Mouse (Mus musculus): ENCODE measurements at regions not wholly inside any gene's neighbourhood (a gene's known extent, or its start where the extent isn't known, plus 50 kb on each side); places are given as distances from the start of the nearest gene placed in this dataset.

DNA sequence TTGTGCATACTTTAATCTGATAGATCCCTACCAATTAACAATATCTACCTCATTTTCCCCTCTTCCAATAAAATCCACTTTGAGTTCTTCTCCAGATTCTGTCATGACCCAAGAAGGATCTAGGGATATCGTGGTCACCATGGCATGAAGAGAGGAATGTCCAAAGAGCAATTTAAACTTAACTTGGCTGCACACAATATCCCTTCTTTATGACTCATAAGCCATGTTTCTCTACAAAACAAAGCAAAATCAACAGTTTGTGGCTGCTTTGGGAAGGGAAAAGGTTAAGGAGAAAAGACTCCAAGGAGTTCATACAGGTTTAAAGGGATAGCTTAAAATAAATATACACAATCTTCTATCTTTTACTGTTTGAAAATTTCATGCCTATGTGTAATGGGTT lies 571.8 kb upstream of the Zeb2 start:
- intact Hi-C loops (cut with DNase I), result no loop called here
- DNase-seq (ENCODE audit: low spot score), result no peak

GRCm38 (mm10) chr2:45681251-45681650 lies 564.1 kb upstream of the Zeb2 start:
- intact Hi-C loops (cut with DNase I), result no loop called here
- no peak for DNase-seq (ENCODE audit: low spot score)

DNA sequence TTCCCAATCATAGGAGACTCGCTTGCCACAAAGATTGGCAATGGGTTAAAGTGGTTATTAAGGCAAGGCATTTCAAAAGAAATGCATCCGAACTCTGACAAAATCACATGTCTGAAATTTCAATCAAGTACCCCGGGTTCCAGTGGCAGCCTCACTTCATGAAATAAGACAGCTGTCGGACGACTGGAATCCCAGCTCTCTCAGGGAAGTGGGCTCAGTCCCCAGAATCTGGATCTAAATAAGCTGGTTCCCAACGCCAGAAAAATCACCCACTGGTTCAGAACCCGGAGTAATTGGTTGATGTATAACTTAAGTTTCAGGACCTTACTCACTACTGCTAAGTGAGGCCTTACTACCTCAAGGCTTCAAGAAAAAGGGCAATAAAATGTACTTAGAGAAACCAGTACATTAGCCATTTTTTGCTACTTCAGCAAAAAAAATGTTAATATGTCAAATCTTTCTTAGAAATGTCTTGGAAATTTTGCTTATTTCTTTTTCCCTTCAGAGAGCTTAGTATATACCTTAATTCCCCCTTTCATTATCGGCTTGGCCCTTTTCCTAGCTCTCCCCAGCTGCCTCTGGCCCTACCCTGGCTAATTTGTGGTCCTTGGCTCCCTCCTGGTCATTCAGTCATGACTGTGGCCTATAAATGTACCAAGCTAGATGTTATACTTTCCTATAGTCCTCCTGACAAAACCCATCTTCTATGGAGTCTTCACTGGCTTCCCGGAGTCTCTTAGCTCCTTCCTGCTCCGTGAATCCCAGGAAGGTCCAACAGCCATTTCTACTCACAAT lies 562.1 kb upstream of the Zeb2 start:
- DNase-seq (ENCODE audit: low spot score), result no peak
- intact Hi-C loops (cut with DNase I), result no loop called here

- DNase-seq (ENCODE audit: low spot score), result no peak
Observed at GRCm38 (mm10) chr2:45678685-45679084, 561.5 kb upstream of the Zeb2 start.

GRCm38 (mm10) chr2:45675776-45676175 lies 558.6 kb upstream of the Zeb2 start:
- no peak for DNase-seq (ENCODE audit: low spot score)
- intact Hi-C loops (cut with DNase I), result no loop called here

More at GRCm38 (mm10) chr2:45678685-45679084, 561.5 kb upstream of the Zeb2 start:
- intact Hi-C loops (cut with DNase I), result no loop called here

GRCm38 (mm10) chr2:45656011-45656410 lies 538.8 kb upstream of the Zeb2 start:
- intact Hi-C loops (cut with DNase I), result no loop called here
- DNase-seq (ENCODE audit: low spot score), result no peak

DNA sequence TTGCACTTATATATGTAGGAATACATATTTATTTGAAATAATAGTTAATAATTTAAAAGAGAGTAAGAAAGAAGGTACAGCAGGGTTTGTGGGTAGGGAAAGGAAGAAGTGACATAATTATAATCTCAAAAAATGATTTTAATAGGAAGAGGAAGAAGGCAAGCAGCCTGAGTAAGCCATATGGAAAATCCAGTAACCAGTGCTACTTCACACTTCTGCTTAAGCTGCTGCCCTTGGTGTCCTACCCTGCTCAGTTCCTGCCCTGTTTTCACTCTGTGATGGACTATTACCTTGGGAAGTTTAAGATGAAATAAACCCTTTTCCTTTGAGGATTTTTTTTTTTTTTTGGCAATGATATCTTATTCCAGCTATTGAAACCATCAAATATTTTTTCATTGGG lies 537.5 kb upstream of the Zeb2 start:
- no peak for DNase-seq (ENCODE audit: low spot score)
- intact Hi-C loops (cut with DNase I), result no loop called here

DNA sequence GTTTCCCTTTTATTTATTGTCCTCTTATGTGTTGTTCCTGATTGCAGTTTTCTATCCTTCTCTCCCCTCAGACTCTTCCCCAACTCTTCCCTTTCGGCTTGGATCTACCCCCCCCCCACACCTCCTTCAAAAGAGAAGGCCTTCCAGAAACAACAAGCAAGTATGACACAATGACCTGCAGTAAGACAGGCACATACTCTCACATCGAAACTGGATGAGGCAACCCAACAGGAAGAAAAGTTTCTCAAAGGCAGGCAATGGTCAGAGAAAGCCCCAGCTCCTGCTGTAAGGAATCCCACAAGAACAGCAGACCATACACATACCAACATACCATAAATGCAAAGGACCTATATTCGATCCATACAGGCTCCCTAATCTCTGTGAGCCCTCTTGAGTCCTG lies 535.8 kb upstream of the Zeb2 start:
- intact Hi-C loops (cut with DNase I), result no loop called here
- no peak for DNase-seq (ENCODE audit: low spot score)

GRCm38 (mm10) chr2:45650271-45650985 lies 533.2 kb upstream of the Zeb2 start:
- intact Hi-C loops (cut with DNase I), result no loop called here
- DNase-seq (ENCODE audit: low spot score), result no peak

GRCm38 (mm10) chr2:45647846-45648245 lies 530.7 kb upstream of the Zeb2 start:
- intact Hi-C loops (cut with DNase I), result no loop called here

DNA sequence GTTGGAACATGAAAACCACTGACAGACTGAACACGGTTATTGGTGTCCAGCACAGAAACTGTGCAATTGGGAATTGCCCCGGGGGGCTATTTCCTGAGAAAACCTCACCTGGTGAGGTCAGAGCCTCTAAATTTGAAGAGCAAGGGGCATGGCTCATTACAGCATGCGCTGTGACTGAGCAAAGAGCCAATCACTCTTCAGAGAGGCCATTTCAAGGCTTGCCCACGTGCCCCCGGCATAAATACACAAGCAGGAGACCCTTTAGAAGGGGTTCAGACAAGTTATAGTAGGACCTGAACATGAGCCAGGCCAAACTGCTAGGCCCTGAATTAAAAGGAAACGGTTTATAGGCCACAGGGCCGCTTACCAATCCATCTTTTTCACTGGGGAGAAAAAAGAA lies 512.9 kb upstream of the Zeb2 start:
- intact Hi-C loops (cut with DNase I), result no loop called here
- no peak for DNase-seq (ENCODE audit: low spot score)

More at GRCm38 (mm10) chr2:45647846-45648245, 530.7 kb upstream of the Zeb2 start:
- no peak for DNase-seq (ENCODE audit: low spot score)

DNA sequence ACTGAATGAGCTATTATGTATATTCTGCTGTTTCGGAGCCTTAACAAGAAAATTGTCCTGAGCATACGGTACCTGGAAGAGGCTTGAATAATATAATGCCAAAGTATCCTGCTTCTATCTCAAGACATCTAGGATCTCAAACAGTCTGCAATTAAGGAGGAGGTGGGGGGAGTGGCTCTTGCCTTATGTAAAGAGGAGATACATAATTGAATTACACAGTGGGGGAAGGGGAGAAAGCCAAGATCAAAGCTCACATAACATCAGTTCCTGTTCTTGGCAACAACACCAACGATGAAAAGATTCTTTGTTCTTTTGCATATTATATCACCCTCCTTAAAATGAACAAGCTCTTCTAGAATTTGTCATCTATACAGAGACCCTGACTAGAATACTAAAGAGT lies 512.4 kb upstream of the Zeb2 start:
- DNase-seq (ENCODE audit: low spot score), result no peak
- intact Hi-C loops (cut with DNase I), result no loop called here

DNA sequence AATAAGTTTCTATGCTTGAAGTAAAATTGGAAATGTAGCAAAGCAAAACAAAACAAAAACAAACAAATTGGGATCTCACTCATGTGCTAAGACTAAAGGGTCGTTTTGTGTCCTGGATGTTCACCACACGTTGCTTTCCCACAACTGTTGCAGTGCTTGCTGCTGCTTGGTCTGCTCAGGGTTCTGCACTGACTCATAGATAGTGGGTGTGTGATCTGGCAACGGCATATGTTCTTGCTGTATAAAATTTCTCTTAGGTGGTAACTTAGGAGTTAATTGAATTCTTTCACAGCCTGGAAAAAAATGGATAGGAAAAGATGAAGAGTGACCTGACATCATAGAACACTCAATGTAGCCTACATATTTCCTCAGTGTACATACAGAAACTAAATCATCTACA lies 505.9 kb upstream of the Zeb2 start:
- intact Hi-C loops (cut with DNase I), result no loop called here
- DNase-seq (ENCODE audit: low spot score), result no peak

- intact Hi-C loops (cut with DNase I), result no loop called here
- DNase-seq (ENCODE audit: low spot score), result no peak
Observed at GRCm38 (mm10) chr2:45608926-45609325, 491.7 kb upstream of the Zeb2 start.

GRCm38 (mm10) chr2:45607393-45607792 lies 490.2 kb upstream of the Zeb2 start:
- intact Hi-C loops (cut with DNase I), result no loop called here
- DNase-seq (ENCODE audit: low spot score), result no peak

DNA sequence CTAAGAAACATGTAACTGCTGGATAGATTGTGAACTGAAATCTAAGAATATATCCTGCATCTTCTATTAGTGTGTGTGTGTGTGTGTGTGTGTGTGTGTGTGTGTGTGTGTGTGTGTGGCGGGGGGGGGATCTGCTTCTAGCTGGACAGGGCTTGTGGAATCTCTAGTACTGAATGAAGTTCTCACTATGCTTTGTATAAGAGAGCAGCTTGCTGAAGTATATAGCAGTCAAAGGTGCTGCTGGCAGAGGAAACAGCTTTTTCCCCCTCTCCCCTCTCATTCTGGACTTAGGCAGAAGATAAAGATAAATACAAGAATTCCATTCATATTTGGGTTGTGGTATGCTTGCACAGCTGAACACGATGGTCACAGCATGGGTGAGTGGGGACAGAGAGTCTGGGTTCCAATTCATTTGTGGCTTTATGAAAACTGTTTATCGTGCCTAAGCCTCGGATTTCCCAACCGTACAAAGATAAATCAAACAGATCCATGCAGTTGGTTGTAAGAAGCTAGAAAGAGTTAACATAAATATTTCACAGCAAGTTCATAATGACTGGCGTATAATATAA lies 484.2 kb upstream of the Zeb2 start:
- intact Hi-C loops (cut with DNase I), result no loop called here
- no peak for DNase-seq (ENCODE audit: low spot score)

- peak; percentile 8 for DNase-seq (ENCODE audit: low spot score)
- intact Hi-C loops (cut with DNase I), result no loop called here
Observed at GRCm38 (mm10) chr2:45593765-45594164, 476.6 kb upstream of the Zeb2 start.

- DNase-seq (ENCODE audit: low spot score), result no peak
- intact Hi-C loops (cut with DNase I), result no loop called here
Observed at GRCm38 (mm10) chr2:45590980-45591379, 473.8 kb upstream of the Zeb2 start.

- DNase-seq (ENCODE audit: low spot score), result no peak
- intact Hi-C loops (cut with DNase I), result no loop called here
Observed at GRCm38 (mm10) chr2:45588248-45588647, 471.1 kb upstream of the Zeb2 start.

- intact Hi-C loops (cut with DNase I), result no loop called here
- DNase-seq (ENCODE audit: low spot score), result no peak
Observed at GRCm38 (mm10) chr2:45586588-45587200, 469.5 kb upstream of the Zeb2 start.

DNA sequence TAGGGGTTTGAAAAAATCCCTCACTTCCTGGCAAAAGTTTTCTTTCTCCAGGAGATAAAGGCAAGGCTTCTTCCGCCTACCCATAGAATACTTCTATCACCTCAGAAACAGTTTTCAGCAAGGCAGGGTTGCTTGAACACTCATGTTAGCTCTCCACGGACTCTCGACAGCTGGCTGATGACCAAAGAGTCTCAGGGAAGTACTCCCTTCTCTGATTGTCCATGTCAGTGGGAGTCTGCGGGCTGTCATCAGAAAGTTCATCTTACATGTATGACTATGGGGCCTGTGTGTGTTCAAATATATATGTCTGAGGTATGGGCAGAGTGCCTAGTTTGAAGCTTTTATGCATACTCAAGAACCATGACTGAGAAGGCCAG lies 464.3 kb upstream of the Zeb2 start:
- DNase-seq (ENCODE audit: low spot score), result no peak
- intact Hi-C loops (cut with DNase I), result no loop called here
